Mouse (Mus musculus): ENCODE measurements around the gene Ubxn11.

The Ubxn11 gene

GRCm38 (mm10) chr4:134089029-134089428 is 13.3 kb upstream of the Ubxn11 start:
- in situ Hi-C loops (cut with MboI; ENCODE audit: unreplicated experiment in 2 of 2): no loop called here

- in situ Hi-C loops (cut with MboI; ENCODE audit: unreplicated experiment in 2 of 2): loop anchor here (5.0 to 10.0 kb wide), 3 partner anchors 37 to 97 kb away; partner anchors contain the start of genes Cep85 (in 2 of the 2) and Sh3bgrl3 (in 2 of the 2)
These were observed 11.7 kb upstream of the Ubxn11 start for GRCm38 (mm10) chr4:134090521-134091224.

GRCm38 (mm10) chr4:134091225-134091529 is 11.2 kb upstream of the Ubxn11 start:
- in situ Hi-C loops (cut with MboI; ENCODE audit: unreplicated experiment in 2 of 2): loop anchor here (5.0 to 10.0 kb wide), 3 partner anchors 36 to 96 kb away; partner anchors contain the start of genes Cep85 (in 2 of the 2) and Sh3bgrl3 (in 2 of the 2)

GRCm38 (mm10) chr4:134092382-134093288 is 9.7 kb upstream of the Ubxn11 start:
- in situ Hi-C loops (cut with MboI; ENCODE audit: unreplicated experiment in 2 of 2): loop anchor here (5.0 to 10.0 kb wide), 3 partner anchors 35 to 95 kb away; partner anchors contain the start of genes Cep85 (in 2 of the 2) and Sh3bgrl3 (in 2 of the 2)

- in situ Hi-C loops (cut with MboI; ENCODE audit: unreplicated experiment in 2 of 2): loop anchor here (5.0 to 10.0 kb wide), 3 partner anchors 33 to 93 kb away; partner anchors contain the start of genes Cep85 (in 2 of the 2) and Sh3bgrl3 (in 2 of the 2)
These were observed 8.3 kb upstream of the Ubxn11 start for GRCm38 (mm10) chr4:134094004-134094564.

GRCm38 (mm10) chr4:134094923-134095547 is 7.3 kb upstream of the Ubxn11 start, which contains the start of gene Cd52:
Cd52 (minus strand) TSS chr4:134095082.
- in situ Hi-C loops (cut with MboI; ENCODE audit: unreplicated experiment in 2 of 2): loop anchor here (5.0 to 10.0 kb wide), 3 partner anchors 32 to 92 kb away; partner anchors contain the start of genes Cep85 (in 2 of the 2) and Sh3bgrl3 (in 2 of the 2)

GRCm38 (mm10) chr4:134096120-134096519 is 6.2 kb upstream of the Ubxn11 start:
- in situ Hi-C loops (cut with MboI; ENCODE audit: unreplicated experiment in 2 of 2): loop anchor here in 1 of 2 experiments (10.0 kb wide), 1 partner anchor 89 kb away; the partner anchor contains the start of gene Cep85

- in situ Hi-C loops (cut with MboI; ENCODE audit: unreplicated experiment in 2 of 2): loop anchor here in 1 of 2 experiments (10.0 kb wide), 1 partner anchor 88 kb away; the partner anchor contains the start of gene Cep85
These were observed 5.3 kb upstream of the Ubxn11 start for GRCm38 (mm10) chr4:134097015-134097608.

GRCm38 (mm10) chr4:134098628-134099027 is 3.7 kb upstream of the Ubxn11 start:
- in situ Hi-C loops (cut with MboI; ENCODE audit: unreplicated experiment in 2 of 2): loop anchor here in 1 of 2 experiments (10.0 kb wide), 1 partner anchor 86 kb away; the partner anchor contains the start of gene Cep85

GRCm38 (mm10) chr4:134100245-134100644 is 2.1 kb upstream of the Ubxn11 start:
- in situ Hi-C loops (cut with MboI; ENCODE audit: unreplicated experiment in 2 of 2): no loop called here

- in situ Hi-C loops (cut with MboI; ENCODE audit: unreplicated experiment in 2 of 2): no loop called here
These were observed 361 bp downstream of the Ubxn11 start for GRCm38 (mm10) chr4:134102742-134103119.

GRCm38 (mm10) chr4:134106105-134106504 is 3.7 kb downstream of the Ubxn11 start:
- in situ Hi-C loops (cut with MboI; ENCODE audit: unreplicated experiment in 2 of 2): no loop called here

- in situ Hi-C loops (cut with MboI; ENCODE audit: unreplicated experiment in 2 of 2): no loop called here
These were observed 5.4 kb downstream of the Ubxn11 start for GRCm38 (mm10) chr4:134107730-134108129.

- in situ Hi-C loops (cut with MboI; ENCODE audit: unreplicated experiment in 2 of 2): no loop called here
These were observed 5.8 kb downstream of the Ubxn11 start for GRCm38 (mm10) chr4:134108196-134108595.

GRCm38 (mm10) chr4:134110653-134111052 is 8.3 kb downstream of the Ubxn11 start:
- in situ Hi-C loops (cut with MboI; ENCODE audit: unreplicated experiment in 2 of 2): no loop called here

- in situ Hi-C loops (cut with MboI; ENCODE audit: unreplicated experiment in 2 of 2): no loop called here
These were observed 10.0 kb downstream of the Ubxn11 start for GRCm38 (mm10) chr4:134112403-134112802.

GRCm38 (mm10) chr4:134113356-134113994 is 11.1 kb downstream of the Ubxn11 start:
- in situ Hi-C loops (cut with MboI; ENCODE audit: unreplicated experiment in 2 of 2): no loop called here

- in situ Hi-C loops (cut with MboI; ENCODE audit: unreplicated experiment in 2 of 2): no loop called here
These were observed 11.7 kb downstream of the Ubxn11 start for GRCm38 (mm10) chr4:134114038-134114437.

Data from v-Abl transformed pro-B cells (cell line).